Mouse (Mus musculus) kidney, adult 18-20 months (tissue): Measurements from ENCODE around the gene Bcl2.

Experiments
- DNase-seq: peaks from one replicate; pipeline ENCODE4 v3.0.0; 2021

Bcl2 gene

GRCm38 (mm10) chr1:106616955-106617354 is 97.1 kb downstream of the Bcl2 start:
- no peak for DNase-seq

GRCm38 (mm10) chr1:106613371-106613770 is 100.7 kb downstream of the Bcl2 start:
- no peak for DNase-seq

GRCm38 (mm10) chr1:106612166-106613031 is 101.7 kb downstream of the Bcl2 start:
- DNase-seq, result no peak

- no peak for DNase-seq
Measured at GRCm38 (mm10) chr1:106611246-106611645, 102.8 kb downstream of the Bcl2 start.

- no peak for DNase-seq
Measured at GRCm38 (mm10) chr1:106608098-106608778, 105.8 kb downstream of the Bcl2 start.

- no peak for DNase-seq
Measured at GRCm38 (mm10) chr1:106606951-106607350, 107.1 kb downstream of the Bcl2 start.

- DNase-seq, result no peak
Measured at GRCm38 (mm10) chr1:106603406-106603805, 110.7 kb downstream of the Bcl2 start.

GRCm38 (mm10) chr1:106602941-106603340 is 111.1 kb downstream of the Bcl2 start:
- DNase-seq, result no peak

- no peak for DNase-seq
Measured at GRCm38 (mm10) chr1:106602536-106602935, 111.5 kb downstream of the Bcl2 start.

- no peak for DNase-seq
Measured at GRCm38 (mm10) chr1:106601247-106601646, 112.8 kb downstream of the Bcl2 start.

- no peak for DNase-seq
Measured at GRCm38 (mm10) chr1:106600841-106601240, 113.2 kb downstream of the Bcl2 start.

GRCm38 (mm10) chr1:106598292-106598583 is 115.8 kb downstream of the Bcl2 start:
- DNase-seq, result no peak

- DNase-seq, result no peak
Measured at GRCm38 (mm10) chr1:106597575-106598291, 116.3 kb downstream of the Bcl2 start.

GRCm38 (mm10) chr1:106596380-106596779 is 117.7 kb downstream of the Bcl2 start:
- DNase-seq, result no peak

GRCm38 (mm10) chr1:106595286-106595885 is 118.7 kb downstream of the Bcl2 start:
- DNase-seq, result no peak

- no peak for DNase-seq
Measured at GRCm38 (mm10) chr1:106591180-106591774, 122.8 kb downstream of the Bcl2 start.

GRCm38 (mm10) chr1:106589141-106589540 is 124.9 kb downstream of the Bcl2 start:
- DNase-seq, result no peak

GRCm38 (mm10) chr1:106587866-106588470 is 126.1 kb downstream of the Bcl2 start:
- no peak for DNase-seq

GRCm38 (mm10) chr1:106586761-106587160 is 127.3 kb downstream of the Bcl2 start:
- DNase-seq, result no peak

- DNase-seq, result no peak
Measured at GRCm38 (mm10) chr1:106585349-106585748, 128.7 kb downstream of the Bcl2 start.

- no peak for DNase-seq
Measured at GRCm38 (mm10) chr1:106584824-106585223, 129.2 kb downstream of the Bcl2 start.

- peak; percentile 38 for DNase-seq
Measured at GRCm38 (mm10) chr1:106584273-106584672, 129.8 kb downstream of the Bcl2 start.
